ENCODE assay signal across 15 mouse cellular contexts in genomic region chr7:118480160-118480709, GRCm38 (mm10). TPM values are rescaled to one million over a fixed set of nuclear protein-coding genes. Genes with fewer than 3 reads are reported as not detected.
"Had no signal": no experiment of that assay in that cellular context is flagged by ENCODE, and none has a peak within 500 bp of the region (broad histone marks: within the 10 kb centered on the region; RNA-seq: fewer than 3 reads in every experiment).

No protein-coding gene starts in this region.

- H3K9ac ChIP-seq: kidney, embryonic 15.5 days; limb, embryonic 13.5 days; liver, embryonic 12.5 days; lung, embryonic 14.5 days; midbrain, embryonic 12.5 days; neural tube, embryonic 12.5 days had no signal

- H3K27me3 ChIP-seq: kidney, embryonic 15.5 days; limb, embryonic 13.5 days; liver, embryonic 12.5 days; midbrain, embryonic 12.5 days; neural tube, embryonic 12.5 days had no signal

- H3K4me1 ChIP-seq: liver, embryonic 12.5 days; neural tube, embryonic 12.5 days had no signal

- H3K9me3 ChIP-seq: kidney, embryonic 15.5 days; limb, embryonic 13.5 days; liver, embryonic 12.5 days; midbrain, embryonic 12.5 days; neural tube, embryonic 12.5 days had no signal

- H3K27ac ChIP-seq: limb, embryonic 13.5 days; liver, embryonic 12.5 days; midbrain, embryonic 12.5 days; neural tube, embryonic 12.5 days had no signal

- DNase-seq: kidney, adult 18-20 months; kidney, postnatal 25 days; left cerebral cortex, postnatal 4 days; lung, embryonic 14.5 days; lung, postnatal 14 days; spleen, adult 18-20 months; thymus, adult 18-20 months; thymus, postnatal 25 days had no signal

- H3K4me3 ChIP-seq: kidney, embryonic 15.5 days; limb, embryonic 13.5 days; liver, embryonic 12.5 days; midbrain, embryonic 12.5 days; neural tube, embryonic 12.5 days had no signal

- H3K4me2 ChIP-seq: kidney, embryonic 15.5 days; limb, embryonic 13.5 days; liver, embryonic 12.5 days; lung, embryonic 14.5 days; midbrain, embryonic 12.5 days; neural tube, embryonic 12.5 days had no signal

- H3K36me3 ChIP-seq: liver, embryonic 12.5 days; midbrain, embryonic 12.5 days; neural tube, embryonic 12.5 days had no signal

RNA-seq across cellular contexts. Expression of gene Syt17, which starts 32.2 kb away (rescaled TPM):
- total RNA-seq: megakaryocyte-erythroid progenitor cell, adult 5-6 weeks; neutrophil, adult 5-6 weeks had no signal
